Mouse (Mus musculus): ENCODE measurements around the gene Hoxd9.

- TF ChIP-seq EP300 (IDR thresholded peaks at IDR 0.05; ENCODE audit: insufficient read depth, low read depth, low read length), result no peak
- no peak for TF ChIP-seq POLR2A (IDR thresholded peaks at IDR 0.05; ENCODE audit: insufficient read depth, low read length)
Observed at GRCm38 (mm10) chr2:74720955-74721491, 23.5 kb downstream of the Hoxd9 start.

Measured in ES-Bruce4 (cell line).